Mouse (Mus musculus): Measurements from ENCODE around the gene Itga1. TPM values are rescaled to one million over a fixed set of nuclear protein-coding genes. Genes with fewer than 3 reads are reported as not detected.

The Itga1 gene
- total RNA-seq, 2 experiments from 2014 or later = 26.1 to 28.0 TPM

GRCm38 (mm10) chr13:114915767-114916166, 186.0 kb downstream of the Itga1 start:
- DNase-seq = no peak
- intact Hi-C loops (cut with DNase I; ENCODE audit: low total_unique reads) = no loop called here

- intact Hi-C loops (cut with DNase I; ENCODE audit: low total_unique reads) = no loop called here
- DNase-seq = no peak
These were observed 186.8 kb downstream of the Itga1 start for GRCm38 (mm10) chr13:114914963-114915362.

GRCm38 (mm10) chr13:114914559-114914958, 187.2 kb downstream of the Itga1 start:
- intact Hi-C loops (cut with DNase I; ENCODE audit: low total_unique reads) = no loop called here
- no peak for DNase-seq

GRCm38 (mm10) chr13:114910629-114911028, 191.1 kb downstream of the Itga1 start:
- DNase-seq = no peak
- intact Hi-C loops (cut with DNase I; ENCODE audit: low total_unique reads) = no loop called here

- DNase-seq = no peak
- intact Hi-C loops (cut with DNase I; ENCODE audit: low total_unique reads) = no loop called here
These were observed 192.2 kb downstream of the Itga1 start for GRCm38 (mm10) chr13:114909514-114909913.

GRCm38 (mm10) chr13:114907876-114908275, 193.9 kb downstream of the Itga1 start:
- DNase-seq = no peak
- intact Hi-C loops (cut with DNase I; ENCODE audit: low total_unique reads) = no loop called here

Other genes starting within 250 kb of the Itga1 start
- gene Itga2, start 169.9 kb downstream of the Itga1 start, total RNA-seq (2021) = 1 to 10 TPM; 2.6 to 5.6 TPM
- 10 to 100 TPM; 10.1 to 12.2 TPM for gene Pelo, start 11.8 kb downstream of the Itga1 start, total RNA-seq (2021)
- gene Gm49395, start within 50 bp of the Itga1 start, total RNA-seq (2021) = 1 to 10 TPM; 3.0 to 4.6 TPM